In genomic region chr6:54867411-54867745, GRCm38 (mm10) we compare ENCODE assay signal across 14 mouse cellular contexts. TPM values are rescaled to one million over a fixed set of nuclear protein-coding genes. Genes with fewer than 3 reads are reported as not detected.
A peak's percentile ranks its signal among the peaks of the same experiment; 100 is the strongest.
DNase-seq lines count a peak whose midpoint lies in the region; ATAC-seq lines count a peak whose summit lies in the region.
"Had no signal": no experiment of that assay in that cellular context is flagged by ENCODE, and none has a peak within 500 bp of the region (broad histone marks: within the 10 kb centered on the region; RNA-seq: fewer than 3 reads in every experiment).

No protein-coding gene starts in this region.

- 50% methylated on average over 4 of the region's 4 CpGs for WGBS in heart, embryonic 14.5 days
- 67% methylated on average over 4 of the region's 4 CpGs for WGBS in kidney, embryonic 16.5 days

- H3K27me3 ChIP-seq in heart, embryonic 14.5 days (ENCODE audit: control insufficient read depth, insufficient read depth, low read length): no peaks in the 10 kb centered on the region
- no peaks in the 10 kb centered on the region for H3K27me3 ChIP-seq in kidney, embryonic 16.5 days (ENCODE audit: insufficient read depth, low read length)
- H3K27me3 ChIP-seq: forebrain, embryonic 13.5 days; neural tube, embryonic 15.5 days had no signal

- DNase-seq in heart, adult 11 months: no peak
- DNase-seq in 416B (ENCODE audit: low read depth): peak; percentile 92
- no peak for DNase-seq in gastrocnemius, postnatal 36 days
- DNase-seq in left cerebral cortex, postnatal 4 days: no peak
- DNase-seq: embryo, embryonic 11 days; kidney, adult 2 months; right cerebral cortex, postnatal 4 days; thymus, postnatal 36 days had no signal

- ATAC-seq in heart, embryonic 14.5 days (ENCODE audit: insufficient number of reproducible peaks, insufficient read depth, low FRiP score, low read depth): no peak
- peak; percentile 87 for ATAC-seq in activated CD4-positive, CD25-positive, alpha-beta regulatory T cell, adult 4 months
- peak; percentile 97 for ATAC-seq in megakaryocyte progenitor cell, adult 5-6 weeks (replicated peaks; ENCODE audit: poor library complexity)
- ATAC-seq in kidney, embryonic 16.5 days (ENCODE audit: low FRiP score, low TSS enrichment): no peak
- ATAC-seq: forebrain, embryonic 13.5 days had no signal

- H3K9ac ChIP-seq in heart, embryonic 14.5 days (ENCODE audit: low read length): no peak overlapping the region
- no peak overlapping the region for H3K9ac ChIP-seq in kidney, embryonic 16.5 days (replicated peaks; ENCODE audit: low read length)
- H3K9ac ChIP-seq: forebrain, embryonic 13.5 days; neural tube, embryonic 15.5 days had no signal

- peak overlapping the region; percentile 27 to 48; a peak in 1 of 4 replicates for H3K27ac ChIP-seq in heart, embryonic 14.5 days (replicated peaks in 1 of 2; ENCODE audit: control insufficient read depth in 1 of 2, insufficient read depth in 1 of 2, low read depth in 2 of 2, low read length in 2 of 2)
- H3K27ac ChIP-seq in kidney, embryonic 16.5 days (ENCODE audit: low read length): no peak overlapping the region
- H3K27ac ChIP-seq: forebrain, embryonic 13.5 days; neural tube, embryonic 15.5 days had no signal

- intact Hi-C loops in gastrocnemius, postnatal 36 days (cut with DNase I): no loop called here
- intact Hi-C loops in left cerebral cortex, postnatal 4 days (cut with DNase I): no loop called here

- H3K4me2 ChIP-seq in heart, embryonic 14.5 days (ENCODE audit: low read length): no peak overlapping the region
- no peak overlapping the region for H3K4me2 ChIP-seq in kidney, embryonic 16.5 days (replicated peaks; ENCODE audit: low read depth, low read length)
- H3K4me2 ChIP-seq: forebrain, embryonic 13.5 days; neural tube, embryonic 15.5 days had no signal

- H3K4me3 ChIP-seq in heart, embryonic 14.5 days (ENCODE audit: control insufficient read depth in 1 of 2, insufficient read depth in 1 of 2, low read depth in 1 of 2, low read length in 2 of 2): no peak overlapping the region
- no peak overlapping the region for H3K4me3 ChIP-seq in kidney, embryonic 16.5 days (ENCODE audit: low read length)
- H3K4me3 ChIP-seq: forebrain, embryonic 13.5 days; neural tube, embryonic 15.5 days had no signal

- H3K36me3 ChIP-seq in heart, embryonic 14.5 days (ENCODE audit: control insufficient read depth, insufficient read depth, low read length): peaks cover 5% of the 10 kb centered on the region; the same call in 1 of the 2 replicates
- 0 out of 2 replicates have a peak, but pooled peaks cover 4% of the 10 kb centered on the region for H3K36me3 ChIP-seq in kidney, embryonic 16.5 days (ENCODE audit: insufficient read depth, low read length)

- peaks cover 5 to 15% of the 10 kb centered on the region in 2 experiments for H3K4me1 ChIP-seq in heart, embryonic 14.5 days (ENCODE audit: control insufficient read depth in 2 of 2, insufficient read depth in 2 of 2, low read length in 2 of 2)
- H3K4me1 ChIP-seq in kidney, embryonic 16.5 days (ENCODE audit: insufficient read depth, low read length): 0 out of 2 replicates have a peak, but pooled peaks cover 3% of the 10 kb centered on the region
- H3K4me1 ChIP-seq: forebrain, embryonic 13.5 days; neural tube, embryonic 15.5 days had no signal

- H3K9me3 ChIP-seq in heart, embryonic 14.5 days (ENCODE audit: control insufficient read depth, low read length): no peaks in the 10 kb centered on the region
- H3K9me3 ChIP-seq in kidney, embryonic 16.5 days (ENCODE audit: low read length): no peaks in the 10 kb centered on the region
- H3K9me3 ChIP-seq: forebrain, embryonic 13.5 days; neural tube, embryonic 15.5 days had no signal

RNA-seq across cellular contexts. Expression of gene Znrf2, which starts 50.7 kb away (rescaled TPM):
- 3.8 TPM in 2 replicates for polyA plus RNA-seq in heart, embryonic 14.5 days (2014; fragmentation: Nextera tagmentation; extraction: Ambion mirVana)
- polyA plus RNA-seq in activated CD4-positive, CD25-positive, alpha-beta regulatory T cell, adult 4 months (2017; shearing (Covaris generic)): 10 to 100 TPM; 19.6 to 27.1 TPM
- total RNA-seq in megakaryocyte progenitor cell, adult 5-6 weeks (2015): 71.1 and 75.3 TPM in 2 replicates
- total RNA-seq in megakaryocyte progenitor cell, adult 5-6 weeks (2017): 61.4 and 66.6 TPM in 2 replicates
- 10 to 100 TPM; 13.1 to 13.6 TPM for total RNA-seq in gastrocnemius, postnatal 36 days (2021)
- 10 to 100 TPM; 62.1 to 65.2 TPM for total RNA-seq in left cerebral cortex, postnatal 4 days (2021)
- 4.1 and 4.4 TPM in 2 replicates for polyA plus RNA-seq in kidney, embryonic 16.5 days (2015; fragmentation: Nextera tagmentation; extraction: Ambion mirVana)

Comparison
In these comparisons a context has a peak if more than half of its experiments do, and no peak if none do; other contexts are left out.
1. ATAC-seq: peak in activated CD4-positive, CD25-positive, alpha-beta regulatory T cell, adult 4 months (single experiment) and megakaryocyte progenitor cell, adult 5-6 weeks (single experiment); none in heart, embryonic 14.5 days (single experiment) and kidney, embryonic 16.5 days (single experiment).
2. RNA of gene Znrf2, which starts 50.7 kb away (total RNA-seq): 61.4 to 75.3 TPM in megakaryocyte progenitor cell, adult 5-6 weeks and 62.1 to 65.2 TPM in left cerebral cortex, postnatal 4 days; 13.1 to 13.6 TPM in gastrocnemius, postnatal 36 days; every median in the first group is over 4 times any median in the second.